Mouse (Mus musculus) neural tube, embryonic 13.5 days (tissue): ENCODE measurements around the gene Bcl6. TPM values are rescaled to one million over a fixed set of nuclear protein-coding genes. Genes with fewer than 3 reads are reported as not detected.

Source experiments
- ATAC-seq: fragments of 200-750 bp; cut with Nextera tagmentation; 2 replicates; pipeline ENCODE4 v1.8.0; 2017; ENCODE audit warnings: low read depth, mild to moderate bottlenecking, moderate TSS enrichment, moderate library complexity
- H3K27ac ChIP-seq: fragments of 300-500 bp; sonication (generic); replicated peaks from 2 replicates; pipeline ENCODE4 v1.5.1; 2015; ENCODE audit warnings: moderate library complexity, mild to moderate bottlenecking, inconsistent platforms
- H3K27me3 ChIP-seq: fragments of 300-500 bp; sonication (generic); 2 replicates; pipeline ENCODE4 v1.6.1; 2015; ENCODE audit warnings: mild to moderate bottlenecking, inconsistent platforms
- H3K36me3 ChIP-seq: fragments of 300-500 bp; sonication (generic); 2 replicates; pipeline ENCODE4 v1.6.1; 2015; ENCODE audit warnings: mild to moderate bottlenecking, inconsistent platforms
- H3K4me1 ChIP-seq: fragments of 300-500 bp; sonication (generic); replicated peaks from 2 replicates; pipeline ENCODE4 v1.6.1; 2015; ENCODE audit warnings: inconsistent platforms
- H3K4me2 ChIP-seq: fragments of 300-500 bp; sonication (generic); 2 replicates; pipeline ENCODE4 v1.6.1; 2015; ENCODE audit warnings: inconsistent platforms, mild to moderate bottlenecking, moderate library complexity
- H3K4me3 ChIP-seq: fragments of 300-500 bp; sonication (generic); 2 replicates; pipeline ENCODE4 v1.5.1; 2015; ENCODE audit warnings: mild to moderate bottlenecking, inconsistent platforms
- H3K9ac ChIP-seq: fragments of 300-500 bp; sonication (generic); 2 replicates; pipeline ENCODE4 v1.6.1; 2015; ENCODE audit warnings: moderate library complexity, mild to moderate bottlenecking, inconsistent platforms
- H3K9me3 ChIP-seq: fragments of 300-500 bp; sonication (generic); 2 replicates; pipeline ENCODE4 v1.6.1; 2016; ENCODE audit warnings: inconsistent platforms
- WGBS: fragments of 180-500 bp; shearing (Covaris S2); methylation state at CpG from one replicate; pipeline ENCODE4 v1.1.7; 2015; 5-methylcytosine and 5-hydroxymethylcytosine counted together
- polyA plus RNA-seq: library from polyadenylated mRNA; unstranded; fragments of >200 nt; fragmentation: Nextera tagmentation; extraction: Ambion mirVana; gene quantifications from 2 replicates; pipeline ENCODE4 v1.2.1, GENCODE M21; 2015

The Bcl6 gene
- polyA plus RNA-seq, 1 experiment from 2014 or later = 0.53 TPM

GRCm38 (mm10) chr16:23989209-23990160 is 833 bp upstream of the Bcl6 start:
- H3K27me3 ChIP-seq = peaks cover 25% of the 10 kb centered on the region
- peaks cover 42% of the 10 kb centered on the region for H3K4me1 ChIP-seq
- no peaks in the 10 kb centered on the region for H3K36me3 ChIP-seq
- peak overlapping the region; percentile 83 for H3K9ac ChIP-seq
- H3K4me3 ChIP-seq = peak overlapping the region; percentile 58
- H3K27ac ChIP-seq = peak overlapping the region; percentile 99
- peak; percentile 55 for ATAC-seq
- H3K4me2 ChIP-seq = peak overlapping the region; percentile 86
- 3% methylated on average over 25 of the region's 25 CpGs for WGBS
- H3K9me3 ChIP-seq = no peaks in the 10 kb centered on the region

GRCm38 (mm10) chr16:23988157-23988465 is 541 bp downstream of the Bcl6 start:
- no peaks in the 10 kb centered on the region for H3K9me3 ChIP-seq
- WGBS = under 1% methylated on average over 13 of the region's 13 CpGs
- H3K4me3 ChIP-seq = peak overlapping the region; percentile 58
- peak overlapping the region; percentile 99 for H3K27ac ChIP-seq
- H3K27me3 ChIP-seq = peaks cover 30% of the 10 kb centered on the region
- ATAC-seq = no peak
- H3K9ac ChIP-seq = peak overlapping the region; percentile 83
- peaks cover 54% of the 10 kb centered on the region for H3K4me1 ChIP-seq
- peak overlapping the region; percentile 86 for H3K4me2 ChIP-seq
- H3K36me3 ChIP-seq = no peaks in the 10 kb centered on the region

GRCm38 (mm10) chr16:23987341-23988156 is 1.1 kb downstream of the Bcl6 start:
- Histone ChIP-seq H3K36me3 (no peaks in the 10 kb centered on the region), H3K9ac (peak overlapping the region; percentile 83), H3K27ac (peak overlapping the region; percentile 99), H3K4me2 (peak overlapping the region; percentile 86), H3K9me3 (no peaks in the 10 kb centered on the region), H3K27me3 (peaks cover 30% of the 10 kb centered on the region), H3K4me1 (peaks cover 60% of the 10 kb centered on the region), H3K4me3 (peak overlapping the region; percentile 58)
- under 1% methylated on average over 63 of the region's 64 CpGs for WGBS
- ATAC-seq = peak; percentile 13

- no peak overlapping the region for H3K27ac ChIP-seq
- peak overlapping the region; percentile 58 for H3K4me3 ChIP-seq
- H3K9ac ChIP-seq = peak overlapping the region; percentile 83
- peak overlapping the region; percentile 86 for H3K4me2 ChIP-seq
- ATAC-seq = no peak
- peaks cover 64% of the 10 kb centered on the region for H3K4me1 ChIP-seq
- no peaks in the 10 kb centered on the region for H3K36me3 ChIP-seq
- WGBS = under 1% methylated on average over 17 of the region's 17 CpGs
- H3K9me3 ChIP-seq = no peaks in the 10 kb centered on the region
- peaks cover 33% of the 10 kb centered on the region for H3K27me3 ChIP-seq
These were observed 1.8 kb downstream of the Bcl6 start for GRCm38 (mm10) chr16:23986871-23987270.

GRCm38 (mm10) chr16:23986176-23986575 is 2.5 kb downstream of the Bcl6 start:
- no peak for ATAC-seq

GRCm38 (mm10) chr16:23985467-23985861 is 3.2 kb downstream of the Bcl6 start:
- no peaks in the 10 kb centered on the region for H3K36me3 ChIP-seq
- H3K9me3 ChIP-seq = no peaks in the 10 kb centered on the region
- H3K27ac ChIP-seq = no peak overlapping the region
- ATAC-seq = no peak
- peak overlapping the region; percentile 58; the same call in 1 of the 2 replicates for H3K4me3 ChIP-seq
- peak overlapping the region; percentile 86 for H3K4me2 ChIP-seq
- H3K9ac ChIP-seq = no peak overlapping the region
- 0% methylated on average over 6 of the region's 6 CpGs for WGBS
- H3K27me3 ChIP-seq = peaks cover 47% of the 10 kb centered on the region
- peaks cover 73% of the 10 kb centered on the region for H3K4me1 ChIP-seq

More at GRCm38 (mm10) chr16:23986176-23986575, 2.5 kb downstream of the Bcl6 start:
- peak overlapping the region; percentile 83; the same call in 1 of the 2 replicates for H3K9ac ChIP-seq
- peak overlapping the region; percentile 86 for H3K4me2 ChIP-seq
- peak overlapping the region; percentile 58 for H3K4me3 ChIP-seq
- H3K36me3 ChIP-seq = no peaks in the 10 kb centered on the region
- WGBS = 0% methylated on average over 3 of the region's 3 CpGs
- H3K27me3 ChIP-seq = peaks cover 40% of the 10 kb centered on the region
- no peak overlapping the region for H3K27ac ChIP-seq
- H3K9me3 ChIP-seq = no peaks in the 10 kb centered on the region
- H3K4me1 ChIP-seq = peaks cover 71% of the 10 kb centered on the region

GRCm38 (mm10) chr16:23984760-23985466 is 3.7 kb downstream of the Bcl6 start:
- 2% methylated on average over 22 of the region's 22 CpGs for WGBS
- peak overlapping the region; percentile 58 for H3K4me3 ChIP-seq
- 0 out of 2 replicates have a peak overlapping the region, but pooled peaks have one; percentile 18 for H3K27ac ChIP-seq
- no peaks in the 10 kb centered on the region for H3K9me3 ChIP-seq
- no peak for ATAC-seq
- H3K9ac ChIP-seq = peak overlapping the region; percentile 66
- H3K36me3 ChIP-seq = no peaks in the 10 kb centered on the region
- H3K4me2 ChIP-seq = peak overlapping the region; percentile 86
- peaks cover 72% of the 10 kb centered on the region for H3K4me1 ChIP-seq
- peaks cover 53% of the 10 kb centered on the region for H3K27me3 ChIP-seq

- Histone ChIP-seq H3K4me2 (peak overlapping the region; percentile 86), H3K9me3 (no peaks in the 10 kb centered on the region), H3K27ac (no peak overlapping the region), H3K27me3 (peaks cover 60% of the 10 kb centered on the region), H3K9ac (peak overlapping the region; percentile 66; the same call in 1 of the 2 replicates), H3K4me1 (peaks cover 67% of the 10 kb centered on the region), H3K36me3 (no peaks in the 10 kb centered on the region), H3K4me3 (peak overlapping the region; percentile 58)
- peak; percentile 44 for ATAC-seq
- 1% methylated on average over 22 of the region's 22 CpGs for WGBS
These were observed 4.5 kb downstream of the Bcl6 start for GRCm38 (mm10) chr16:23984183-23984582.

GRCm38 (mm10) chr16:23982891-23983588 is 5.6 kb downstream of the Bcl6 start:
- Histone ChIP-seq H3K9ac (peak overlapping the region; percentile 68), H3K27ac (peak overlapping the region; percentile 33; the same call in 1 of the 2 replicates)
- under 1% methylated on average over 33 of the region's 33 CpGs for WGBS

GRCm38 (mm10) chr16:23981925-23982851 is 6.5 kb downstream of the Bcl6 start:
- H3K36me3 ChIP-seq = no peaks in the 10 kb centered on the region
- peaks cover 64% of the 10 kb centered on the region for H3K4me1 ChIP-seq
- WGBS = 1% methylated on average over 28 of the region's 28 CpGs
- peak overlapping the region; percentile 86 for H3K4me2 ChIP-seq
- peak overlapping the region; percentile 44 for H3K4me3 ChIP-seq
- peak overlapping the region; percentile 68 for H3K9ac ChIP-seq
- H3K27ac ChIP-seq = no peak overlapping the region
- ATAC-seq = peak; percentile 82
- H3K9me3 ChIP-seq = no peaks in the 10 kb centered on the region
- peaks cover 63% of the 10 kb centered on the region for H3K27me3 ChIP-seq

More at GRCm38 (mm10) chr16:23982891-23983588, 5.6 kb downstream of the Bcl6 start:
- peak overlapping the region; percentile 44 for H3K4me3 ChIP-seq
- no peaks in the 10 kb centered on the region for H3K9me3 ChIP-seq
- peaks cover 67% of the 10 kb centered on the region for H3K4me1 ChIP-seq
- peak overlapping the region; percentile 86 for H3K4me2 ChIP-seq
- no peaks in the 10 kb centered on the region for H3K36me3 ChIP-seq
- ATAC-seq = peak; percentile 33
- peaks cover 63% of the 10 kb centered on the region for H3K27me3 ChIP-seq
